Mouse (Mus musculus) gastrocnemius, postnatal 25 days (tissue): Measurements from ENCODE around the gene Skap2. TPM values are rescaled to one million over a fixed set of nuclear protein-coding genes. Genes with fewer than 3 reads are reported as not detected.
A peak's percentile ranks its signal among the peaks of the same experiment; 100 is the strongest.

Experiments used
- DNase-seq: peaks from one replicate; pipeline ENCODE4 v3.0.0; 2022
- total RNA-seq, 2 experiments: library from RNA; stranded (reverse); gene quantifications; 1 replicate in 1 of 2; 2 replicates in 1 of 2; pipeline ENCODE4 v1.2.3; 2021

The Skap2 gene
- total RNA-seq, 2 experiments from 2014 or later, result 2.1 to 6.6 TPM

DNA sequence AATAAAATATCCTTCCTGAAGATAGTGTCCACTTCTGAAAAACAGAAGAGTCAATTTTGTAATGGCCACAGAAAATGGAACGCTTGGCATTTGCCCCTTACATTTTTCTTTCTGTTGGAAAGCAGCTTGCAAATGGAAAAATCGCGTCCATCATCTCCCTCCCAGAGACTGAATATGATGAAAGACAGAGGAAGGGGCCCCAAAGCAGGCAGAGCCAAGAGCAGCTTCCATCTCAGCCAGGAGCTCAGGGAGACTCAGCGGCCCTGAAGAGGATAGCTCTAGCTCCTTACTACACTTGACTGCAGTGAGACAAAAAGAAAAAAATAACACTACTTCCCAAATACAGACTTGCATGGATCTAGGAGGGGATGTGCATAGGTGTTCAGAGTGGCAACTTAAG, 122.5 kb downstream of the Skap2 start:
- DNase-seq, result no peak

GRCm38 (mm10) chr6:51886902-51887431, 125.4 kb downstream of the Skap2 start:
- no peak for DNase-seq

- DNase-seq, result no peak
These were observed 129.5 kb downstream of the Skap2 start for GRCm38 (mm10) chr6:51882880-51883274.

DNA sequence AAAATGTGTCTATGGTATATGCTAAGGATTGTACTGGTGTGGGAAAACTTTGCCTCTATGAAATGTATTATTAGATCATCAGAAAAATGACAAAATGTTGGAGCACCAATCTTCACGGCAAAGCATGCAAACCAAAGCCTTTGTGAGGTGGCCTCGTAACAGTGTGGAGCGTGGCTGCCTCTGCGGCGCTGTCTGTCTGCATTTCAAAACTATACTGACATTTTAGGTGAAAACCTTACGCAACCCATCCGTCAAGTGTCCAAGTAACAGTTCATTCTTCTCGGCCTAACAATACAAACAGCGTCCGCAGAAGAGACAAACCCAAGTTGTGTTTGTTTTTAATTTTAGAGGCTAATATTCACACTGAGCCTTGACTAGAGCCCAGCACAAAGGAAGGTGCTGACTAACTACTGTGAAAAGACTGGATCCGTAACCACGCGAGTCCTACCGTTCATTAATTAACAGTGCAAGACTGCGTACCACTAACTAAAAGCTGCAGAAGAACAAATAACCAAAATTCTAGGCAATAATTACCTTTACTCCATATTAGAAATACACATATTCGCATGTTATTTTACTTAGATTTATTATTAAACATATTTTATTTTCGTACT, 130.0 kb downstream of the Skap2 start:
- no peak for DNase-seq

GRCm38 (mm10) chr6:51881181-51881968, 131.0 kb downstream of the Skap2 start:
- no peak for DNase-seq

DNA sequence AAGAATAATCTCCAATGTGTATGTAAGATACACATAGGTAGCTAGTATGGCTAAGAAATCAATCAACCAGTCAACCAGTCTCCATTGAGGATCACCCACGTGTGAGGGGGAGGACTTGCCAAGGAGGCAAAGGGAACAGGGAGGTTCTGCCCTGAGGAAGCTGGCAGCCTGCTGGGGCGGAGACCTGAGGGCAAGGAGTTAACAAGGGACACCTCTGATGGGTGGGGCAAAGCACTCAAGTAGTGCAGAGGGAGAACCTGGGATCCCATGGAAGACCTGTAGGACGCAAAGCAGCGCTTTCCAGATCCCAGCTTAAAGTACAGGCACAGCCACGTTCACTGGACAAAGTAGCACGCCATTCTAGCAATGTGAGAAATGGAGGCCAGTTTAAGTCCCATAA, 131.6 kb downstream of the Skap2 start:
- DNase-seq, result no peak

DNA sequence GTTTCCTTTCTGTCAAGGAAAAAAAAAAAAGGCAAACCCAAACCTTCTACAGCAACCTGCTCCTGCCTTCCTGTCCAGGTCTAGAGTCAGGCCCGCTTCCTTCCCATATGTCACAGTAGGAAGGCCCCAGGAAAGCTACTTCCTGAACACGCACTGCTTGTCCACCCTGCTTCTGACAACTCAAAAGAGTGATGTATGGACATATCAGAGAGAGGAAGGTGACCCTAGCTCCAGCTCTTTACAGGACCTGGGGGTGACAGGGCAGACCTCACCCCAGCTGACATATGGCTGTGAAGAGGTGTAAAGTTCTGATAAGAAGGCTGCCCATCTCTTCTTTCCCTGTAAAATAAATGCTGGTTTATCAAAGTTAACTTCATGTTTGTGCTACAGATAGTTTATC, 133.8 kb downstream of the Skap2 start:
- DNase-seq, result no peak

- no peak for DNase-seq
These were observed 135.4 kb downstream of the Skap2 start for GRCm38 (mm10) chr6:51876841-51877553.

DNA sequence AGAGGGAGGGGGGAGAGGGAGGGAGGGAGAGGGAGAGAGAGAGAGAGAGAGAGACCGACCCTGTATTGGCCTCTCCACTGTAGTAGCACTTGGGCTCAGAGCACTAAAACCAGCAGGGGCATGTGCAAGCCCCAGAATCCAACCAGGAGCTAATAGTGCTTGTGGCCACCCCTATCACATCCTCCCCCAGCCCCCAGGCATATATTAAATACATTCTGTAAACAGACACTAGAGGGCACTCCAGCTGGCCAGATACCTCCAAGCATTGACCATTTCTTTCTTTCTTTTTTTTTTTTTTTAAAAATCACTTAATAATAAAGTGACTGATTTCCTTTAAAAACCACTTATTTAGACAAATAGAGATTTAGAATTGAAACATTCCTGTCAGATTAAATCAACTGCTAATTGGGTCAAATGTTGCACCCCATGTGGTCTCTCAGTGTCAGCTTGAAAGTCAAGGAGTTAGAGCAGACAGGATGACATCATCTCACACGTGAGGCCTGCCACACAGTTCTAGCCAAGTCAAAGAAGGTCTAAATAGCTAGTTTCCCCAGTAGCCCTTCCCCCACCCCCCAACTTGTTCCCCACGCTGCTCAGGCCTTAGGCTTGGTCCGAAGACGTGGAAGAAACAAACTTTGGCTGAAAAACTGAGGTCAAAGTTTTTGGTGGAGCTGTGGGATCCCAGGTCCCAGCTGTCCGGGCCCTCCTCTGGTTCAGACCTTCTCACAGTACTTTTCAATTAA, 136.3 kb downstream of the Skap2 start:
- DNase-seq, result no peak

DNA sequence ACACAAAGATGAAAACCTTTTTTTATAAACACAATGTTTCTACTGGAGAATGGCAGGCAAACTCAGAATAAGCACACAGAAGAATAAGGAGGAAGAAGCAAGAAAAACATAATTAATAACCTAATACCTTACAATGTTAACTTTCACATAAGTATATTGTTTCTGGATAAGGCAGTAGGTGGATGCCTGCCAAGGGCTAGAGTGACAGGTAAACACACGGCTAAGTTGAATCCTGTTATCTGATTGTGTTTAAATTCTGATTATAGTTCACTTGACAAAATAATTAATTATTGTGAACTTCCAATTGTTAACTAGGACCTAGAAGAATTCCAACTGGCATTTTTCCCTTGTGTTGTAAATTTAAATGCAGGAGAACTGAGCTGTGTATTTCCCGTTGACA, 138.3 kb downstream of the Skap2 start:
- no peak for DNase-seq

- DNase-seq, result no peak
These were observed 141.2 kb downstream of the Skap2 start for GRCm38 (mm10) chr6:51871135-51871534.

GRCm38 (mm10) chr6:51870294-51870693, 142.1 kb downstream of the Skap2 start:
- no peak for DNase-seq

GRCm38 (mm10) chr6:51866596-51866995, 145.8 kb downstream of the Skap2 start:
- no peak for DNase-seq

DNA sequence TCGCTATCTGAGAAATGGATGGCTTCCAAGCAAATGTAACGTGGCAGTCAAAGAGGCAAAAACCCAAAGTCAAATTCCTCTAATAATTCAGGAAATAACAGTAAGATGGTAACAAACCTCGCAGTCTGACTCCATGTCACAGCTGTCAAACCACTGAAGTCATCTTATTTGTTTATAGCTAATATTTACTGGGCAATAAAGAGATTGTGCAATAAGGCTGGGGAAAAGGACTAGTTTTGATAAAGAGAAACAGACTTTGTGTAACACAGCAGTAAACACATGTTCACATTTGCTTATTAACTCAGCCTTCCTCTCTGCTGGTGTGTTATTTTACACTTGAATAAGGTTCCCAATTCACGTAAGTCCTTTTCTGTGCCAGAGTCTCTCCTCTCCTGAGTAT, 148.8 kb downstream of the Skap2 start:
- DNase-seq, result no peak

- no peak for DNase-seq
These were observed 152.0 kb downstream of the Skap2 start for GRCm38 (mm10) chr6:51860300-51860699.

DNA sequence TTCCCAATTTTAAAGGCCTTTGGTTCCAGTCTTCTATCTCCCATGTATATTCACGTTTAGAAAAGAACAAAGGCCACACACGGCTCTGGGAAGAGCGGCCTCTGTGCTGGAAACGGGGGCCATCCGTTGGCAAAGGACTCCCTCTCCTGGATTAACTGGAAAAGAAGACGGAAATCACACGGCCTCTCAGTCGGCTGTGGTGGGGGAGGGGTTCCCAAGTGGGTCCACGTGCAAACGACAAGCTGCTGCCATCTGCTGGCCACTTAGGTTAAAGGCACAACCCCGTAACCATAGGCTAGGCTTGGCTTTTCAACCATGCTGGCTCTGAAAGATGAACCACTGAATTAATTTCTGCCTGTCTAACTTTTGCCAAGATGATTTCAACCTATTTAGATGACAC, 154.5 kb downstream of the Skap2 start:
- peak; percentile 81 for DNase-seq

DNA sequence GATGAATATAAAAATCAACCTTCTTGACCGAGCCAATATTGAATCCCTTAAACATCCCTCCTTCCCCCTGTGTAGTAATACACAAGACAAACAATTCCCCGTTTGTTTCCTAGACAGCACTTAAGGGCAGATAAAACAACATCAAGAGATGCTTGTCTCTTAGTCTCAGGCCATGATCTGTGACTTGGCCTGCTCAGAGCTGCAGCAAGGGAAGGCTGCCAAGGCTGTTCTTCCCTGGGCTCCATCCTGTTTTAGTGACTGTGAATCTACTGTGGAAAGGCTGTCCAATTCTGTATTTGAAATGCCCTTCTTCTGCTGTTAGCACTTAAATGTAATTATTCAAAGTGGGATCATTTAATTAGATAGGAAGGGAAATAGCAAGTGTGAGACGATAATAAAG, 159.1 kb downstream of the Skap2 start:
- DNase-seq, result no peak

DNA sequence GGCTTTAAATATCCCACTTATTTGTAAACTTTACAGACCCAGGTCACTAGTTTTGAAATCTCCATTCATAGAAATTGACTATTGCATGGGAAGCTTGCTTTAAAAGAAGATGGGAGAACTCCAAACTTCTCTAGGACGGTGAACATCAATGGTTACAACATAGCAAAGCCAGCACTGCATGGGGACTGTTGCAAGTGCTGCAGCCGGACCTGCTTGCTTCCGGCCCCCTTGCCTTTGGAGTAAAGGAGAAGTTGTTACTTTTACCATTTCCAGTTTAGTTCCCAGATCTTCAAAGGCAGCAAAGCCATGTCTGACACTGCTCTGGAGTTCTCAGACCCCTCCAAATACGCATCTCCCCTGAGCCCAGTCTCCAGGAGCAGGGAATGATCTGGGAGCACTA, 159.7 kb downstream of the Skap2 start:
- no peak for DNase-seq

GRCm38 (mm10) chr6:51851544-51851943, 160.8 kb downstream of the Skap2 start:
- DNase-seq, result no peak

- DNase-seq, result no peak
These were observed 162.1 kb downstream of the Skap2 start for GRCm38 (mm10) chr6:51850030-51850817.

- no peak for DNase-seq
These were observed 162.8 kb downstream of the Skap2 start for GRCm38 (mm10) chr6:51849561-51849960.

DNA sequence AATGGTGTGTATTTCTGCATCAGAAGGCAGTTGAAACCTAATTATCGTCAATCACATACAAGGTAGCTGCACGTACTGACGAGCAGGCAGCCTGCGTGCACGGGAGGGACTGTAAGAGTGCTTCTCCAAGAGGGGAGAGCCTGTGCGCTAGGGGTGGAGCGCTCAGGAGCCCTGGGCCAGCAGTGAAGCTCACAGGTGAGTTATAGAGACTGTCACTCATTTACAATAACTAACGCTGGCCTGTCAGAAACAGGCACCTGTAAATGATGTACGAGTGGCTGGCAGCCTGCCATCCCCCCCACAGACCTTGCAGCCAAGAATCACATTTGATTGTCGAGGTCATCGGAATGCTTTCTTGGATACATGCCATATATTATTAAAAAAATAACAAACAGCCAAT, 168.2 kb downstream of the Skap2 start:
- DNase-seq, result no peak
